Mouse (Mus musculus) cerebellum, postnatal 25 days (tissue): ENCODE measurements around the gene Mthfs.
"Not testable (repeated sequence)": the region's sequence is repeated elsewhere in the genome, so short reads cannot be mapped to it uniquely, and the experiment has no call there.

Experiments used
- DNase-seq, 2 experiments: peaks; one replicate each; pipeline ENCODE4 v3.0.0; 2021; ENCODE audit warnings: mixed read lengths in 2 of 2

Mthfs gene

DNA sequence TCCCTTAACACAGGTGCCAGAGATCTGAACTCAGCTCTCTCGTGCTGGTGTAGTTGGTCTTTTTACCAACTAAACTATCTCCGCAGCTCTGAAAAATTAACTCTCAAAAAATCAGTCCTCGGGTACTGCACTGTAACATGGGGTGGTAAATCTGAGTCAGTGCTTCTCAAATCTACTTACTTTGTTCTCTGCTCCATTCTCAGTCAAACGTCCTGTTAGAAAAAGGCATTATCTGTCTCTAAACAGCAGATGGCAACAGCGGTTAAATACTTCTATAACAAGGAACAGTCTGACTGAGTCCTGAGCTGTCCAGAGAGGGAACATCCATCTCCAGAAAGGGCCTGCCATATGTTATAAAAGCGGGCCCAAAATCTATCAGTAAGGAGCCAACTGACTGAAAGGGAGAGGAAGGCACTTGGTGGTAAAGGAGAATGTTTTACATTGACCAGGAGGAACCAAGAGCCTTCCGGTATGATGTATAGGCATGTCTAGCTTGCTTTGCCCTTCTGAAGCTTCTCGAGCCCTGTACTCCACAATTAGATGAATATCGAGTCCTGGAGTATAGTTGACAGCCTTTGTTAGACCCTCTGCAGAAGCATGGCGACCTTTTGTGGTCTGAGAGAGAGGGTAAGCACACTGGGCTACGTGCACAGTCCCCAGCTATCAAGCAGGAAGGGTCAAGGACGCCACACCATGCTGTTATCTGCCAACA lies at the start of gene Mthfs:
Mthfs (plus strand) TSS at position 324 of the 712 bp plus-strand sequence.
- DNase-seq: peak; percentile 13 to 42

DNA sequence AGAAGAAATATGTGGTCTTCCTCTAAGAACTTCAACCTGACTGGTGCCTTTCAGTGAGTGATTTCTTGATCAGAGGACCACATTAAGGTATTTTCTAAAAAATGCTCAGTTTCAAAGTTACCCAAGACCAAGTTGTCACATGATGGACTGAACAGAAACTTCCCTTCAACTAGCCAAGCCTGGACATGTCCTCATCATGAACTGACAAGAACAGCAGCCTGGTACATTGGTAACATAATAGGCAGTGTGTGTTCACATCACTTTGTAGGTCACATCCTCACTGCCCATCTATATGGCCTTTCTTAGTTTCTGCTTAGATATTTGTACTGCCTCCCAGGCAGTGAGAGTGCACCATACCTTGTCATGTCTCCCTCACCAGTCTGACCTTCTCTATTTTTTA lies 37.9 kb upstream of the Mthfs start:
- not testable (repeated sequence) for DNase-seq

DNA sequence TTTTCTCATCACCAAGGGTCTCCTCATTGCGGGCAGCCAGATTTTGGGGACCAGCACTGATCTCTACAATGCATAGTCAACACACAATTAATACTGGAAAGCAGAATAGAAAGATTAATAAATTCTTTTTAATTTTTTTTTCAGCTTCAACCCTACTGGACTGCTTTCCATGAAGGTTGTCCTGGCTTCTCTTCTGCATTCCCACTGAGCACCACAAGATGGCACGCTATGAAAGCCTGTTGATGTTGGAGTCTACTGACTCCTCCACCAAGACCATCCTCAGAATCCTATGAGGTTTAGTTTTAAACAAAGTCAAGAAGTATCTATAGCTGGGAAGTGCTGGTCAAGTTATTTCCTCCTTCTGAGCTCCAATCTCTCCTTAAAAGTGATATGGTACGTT lies 31.6 kb upstream of the Mthfs start:
- peak; percentile 77 to 84 for DNase-seq

DNA sequence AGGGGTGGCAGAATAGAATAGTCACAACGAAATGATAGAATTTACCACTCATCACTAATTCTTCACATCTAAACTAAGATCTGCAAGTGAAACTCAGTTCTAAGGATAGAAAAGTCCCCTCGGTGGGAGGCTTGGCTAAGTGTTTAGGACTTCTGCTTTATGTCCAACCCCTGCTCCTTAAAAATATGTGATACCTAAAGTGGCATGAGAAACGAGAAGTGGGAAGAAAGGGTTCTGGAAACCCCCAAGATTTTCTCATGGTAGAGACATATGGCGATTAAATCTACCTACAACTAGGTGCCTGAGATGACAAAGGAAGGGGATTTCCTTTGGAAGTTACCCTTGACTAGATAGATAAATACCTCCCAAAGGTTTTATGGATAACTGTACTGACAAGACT lies 31.0 kb upstream of the Mthfs start:
- DNase-seq: not testable (repeated sequence)

DNA sequence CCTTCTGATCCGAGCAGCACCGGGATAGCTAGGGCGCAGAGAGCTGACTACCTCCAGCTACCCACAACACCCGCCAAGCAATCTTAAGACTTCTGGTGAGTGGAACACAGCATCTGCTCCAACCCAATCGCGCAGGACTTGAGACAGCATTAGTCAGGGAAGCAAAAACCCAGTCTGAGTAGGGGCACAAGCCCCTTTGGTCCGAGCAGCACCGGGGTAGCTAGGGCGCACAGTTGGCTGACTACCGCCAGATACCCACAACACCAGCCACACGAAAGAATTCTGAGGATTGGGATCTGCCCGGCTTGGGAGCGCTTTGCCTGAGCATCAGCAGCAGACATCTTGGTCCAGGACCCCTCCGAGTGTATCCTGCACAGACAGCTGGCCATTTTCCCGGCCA lies 23.5 kb upstream of the Mthfs start:
- not testable (repeated sequence) for DNase-seq

DNA sequence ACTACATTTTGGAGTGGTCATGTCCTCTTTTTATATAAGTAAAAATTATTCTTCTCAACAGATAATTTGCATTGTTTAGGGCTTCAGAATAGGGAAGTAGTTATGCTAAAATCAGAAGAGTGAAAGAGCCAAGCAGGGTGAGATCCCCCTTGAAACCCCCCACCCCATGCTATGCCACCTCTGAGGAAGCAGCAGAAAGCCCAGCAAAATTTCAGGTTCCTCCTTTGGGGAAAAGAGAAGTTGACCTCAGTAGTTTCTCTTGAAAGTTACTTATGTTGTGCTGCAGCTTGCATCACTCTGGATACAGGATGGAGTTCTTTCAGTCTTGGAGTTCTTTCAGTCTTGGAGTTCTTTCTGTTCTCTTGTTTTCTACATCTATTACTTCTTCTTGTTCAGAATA lies 15.0 kb upstream of the Mthfs start:
- DNase-seq: not testable (repeated sequence)

DNA sequence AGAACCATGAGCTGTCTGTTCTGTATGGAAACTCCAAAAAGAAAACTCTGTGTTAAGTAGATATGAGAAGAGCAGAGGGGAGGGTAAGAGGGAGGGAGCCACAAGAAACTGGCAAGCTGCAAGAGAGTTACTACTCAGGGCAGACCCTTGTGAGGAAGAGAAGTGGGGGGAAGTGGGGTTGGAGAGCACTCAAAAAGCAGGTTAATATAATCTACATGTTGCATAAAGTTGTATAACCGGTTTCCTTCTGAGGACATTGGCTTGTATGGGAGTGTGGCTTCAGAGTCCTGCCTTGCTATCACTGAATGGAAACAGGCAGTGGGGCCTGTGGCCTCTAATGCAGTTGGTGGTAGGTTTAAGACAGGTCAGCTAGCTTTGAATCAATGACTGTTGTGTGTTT lies 13.0 kb upstream of the Mthfs start:
- not testable (repeated sequence) for DNase-seq

DNA sequence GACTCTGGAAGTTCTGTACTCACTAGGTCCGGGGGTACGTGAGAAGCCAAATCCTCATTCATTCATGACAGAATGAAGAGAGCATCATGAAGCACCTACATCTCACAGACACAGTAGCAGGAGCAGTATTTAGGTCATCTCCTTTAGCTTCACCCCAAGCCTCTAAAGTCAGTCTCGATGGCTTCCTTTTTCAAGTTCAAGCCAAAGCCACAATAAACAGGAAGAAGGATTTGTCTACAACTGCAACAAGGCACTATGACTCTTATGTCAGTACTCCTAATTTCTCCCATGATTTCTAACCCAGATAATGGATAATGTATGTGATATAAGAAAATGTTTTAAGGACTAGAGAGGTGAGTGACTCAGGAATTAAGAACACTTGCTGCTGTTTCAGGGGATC lies 12.1 kb upstream of the Mthfs start:
- DNase-seq: not testable (repeated sequence)

DNA sequence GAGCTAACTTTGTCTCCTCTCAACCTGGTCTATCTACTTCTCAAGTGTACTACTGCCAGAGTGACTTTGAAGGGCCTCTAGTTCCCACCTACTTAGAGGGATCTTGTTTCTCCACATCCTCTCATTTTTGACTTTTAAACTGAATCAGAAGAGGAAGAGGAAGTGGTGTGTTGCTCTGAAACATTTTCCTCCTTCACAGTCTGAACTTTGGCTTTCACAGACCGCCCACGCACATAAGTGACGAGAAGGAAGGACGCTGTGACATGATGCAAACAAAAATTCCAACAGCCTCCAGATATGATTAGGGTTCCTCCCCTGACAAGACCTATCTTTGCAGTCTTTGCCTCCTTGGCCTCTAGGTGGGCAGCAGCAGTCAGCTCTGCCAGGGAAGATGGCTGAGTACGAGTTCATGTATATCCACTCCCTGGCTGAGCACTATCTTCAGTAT lies 11.5 kb upstream of the Mthfs start, which contains the start of the genes Bcl2a1b and Gm29094:
Bcl2a1b (plus strand) TSS at position 241 of the 448 bp plus-strand sequence.
Gm29094 (plus strand) TSS at position 411 of the 448 bp plus-strand sequence.
- DNase-seq: not testable (repeated sequence)

DNA sequence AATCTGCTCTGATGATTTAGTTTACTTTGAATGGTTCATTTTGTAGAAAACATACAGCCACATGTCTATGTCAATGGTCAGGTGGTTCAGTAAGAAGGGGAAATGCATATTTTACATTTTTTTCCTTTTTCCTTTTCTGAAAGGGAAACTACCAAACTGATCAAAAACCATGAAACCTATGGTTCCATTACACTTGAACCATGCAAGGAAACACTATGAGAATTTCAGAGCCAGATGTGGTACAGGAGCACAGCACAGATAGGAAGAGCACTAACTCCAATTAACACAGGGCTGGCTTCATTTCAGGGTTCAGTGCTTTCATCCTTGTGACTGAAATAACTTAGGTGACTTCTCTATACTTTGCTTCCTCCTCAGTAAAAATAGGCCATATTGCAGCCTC lies 8.2 kb upstream of the Mthfs start:
- DNase-seq: not testable (repeated sequence)

DNA sequence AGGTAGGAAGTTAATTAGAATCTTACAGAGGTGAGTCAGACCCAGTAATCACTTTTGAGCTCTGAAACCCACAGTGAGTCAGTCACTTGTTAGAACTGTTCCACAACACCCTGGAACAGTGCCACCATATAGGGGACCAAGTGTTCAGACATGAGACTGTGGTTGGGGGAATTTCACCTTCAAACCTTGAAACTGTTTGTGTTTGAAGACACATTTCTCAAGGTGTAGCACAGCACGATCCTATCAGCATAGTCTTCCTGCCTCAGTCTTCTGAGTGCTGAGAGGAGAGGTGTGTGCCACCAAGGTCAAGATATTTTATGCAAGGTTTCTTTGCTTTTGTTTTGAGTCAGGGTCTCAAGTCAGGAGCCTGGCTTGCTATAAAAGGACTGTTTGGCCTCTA lies 1.5 kb upstream of the Mthfs start:
- DNase-seq: not testable (repeated sequence)

DNA sequence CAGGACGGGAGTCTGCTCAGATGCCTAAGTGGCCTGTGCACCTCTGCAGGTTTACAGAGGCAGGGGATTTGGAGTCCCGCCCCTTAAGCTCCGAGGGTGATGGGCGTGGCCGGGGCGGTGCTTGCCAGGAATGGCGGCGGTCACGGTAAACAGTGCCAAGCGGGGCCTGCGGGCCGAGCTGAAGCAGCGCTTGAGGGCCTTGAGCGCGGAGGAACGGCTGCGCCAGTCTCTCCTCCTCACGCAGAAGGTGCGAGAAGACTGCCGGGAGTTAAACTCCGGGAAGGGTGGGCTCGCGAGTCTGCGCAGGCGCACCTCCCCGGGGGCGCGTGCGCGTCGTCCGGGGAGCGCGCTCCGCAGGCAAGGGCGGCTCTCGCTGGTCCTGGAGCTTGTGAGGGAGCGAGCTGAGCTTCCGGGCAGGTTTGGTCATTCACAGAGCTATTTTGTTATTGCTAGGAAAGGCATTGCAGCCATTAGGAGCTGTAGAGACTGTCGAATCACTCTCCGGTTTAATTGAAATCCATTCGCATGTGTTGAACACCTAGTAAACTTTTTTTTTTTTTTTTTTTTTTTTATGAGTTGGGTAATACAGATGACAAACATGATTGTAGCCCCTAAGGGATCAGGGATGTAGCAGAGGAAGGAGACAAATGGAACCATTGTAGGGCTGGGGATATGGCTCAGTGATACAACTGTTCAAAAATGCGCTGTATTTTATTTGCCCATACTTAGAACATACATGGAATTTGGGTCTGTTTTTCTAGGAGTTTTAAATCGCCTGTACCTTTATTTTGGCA lies 786 bp downstream of the Mthfs start:
- DNase-seq: peak; percentile 92 to 95

DNA sequence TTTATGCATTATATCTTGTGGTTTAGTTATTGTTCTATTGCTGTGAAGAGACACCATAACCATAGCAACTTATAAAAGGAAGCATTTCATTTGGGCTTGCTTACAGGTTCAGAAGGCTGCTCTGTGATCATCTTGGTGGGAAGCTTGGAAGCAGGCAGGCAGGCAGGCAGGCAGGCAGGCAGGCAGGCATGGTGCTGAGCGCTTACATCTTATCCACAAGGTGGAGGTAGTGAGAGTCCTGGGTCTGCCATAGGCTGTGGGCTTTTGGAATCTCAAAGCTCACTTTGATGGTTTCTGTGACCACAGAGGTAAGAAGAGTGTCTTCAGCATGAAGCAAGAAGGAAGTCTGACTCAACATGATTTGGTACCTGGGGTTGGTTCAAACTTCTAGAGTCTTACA lies 2.0 kb downstream of the Mthfs start:
- peak; percentile 47 to 62 for DNase-seq

DNA sequence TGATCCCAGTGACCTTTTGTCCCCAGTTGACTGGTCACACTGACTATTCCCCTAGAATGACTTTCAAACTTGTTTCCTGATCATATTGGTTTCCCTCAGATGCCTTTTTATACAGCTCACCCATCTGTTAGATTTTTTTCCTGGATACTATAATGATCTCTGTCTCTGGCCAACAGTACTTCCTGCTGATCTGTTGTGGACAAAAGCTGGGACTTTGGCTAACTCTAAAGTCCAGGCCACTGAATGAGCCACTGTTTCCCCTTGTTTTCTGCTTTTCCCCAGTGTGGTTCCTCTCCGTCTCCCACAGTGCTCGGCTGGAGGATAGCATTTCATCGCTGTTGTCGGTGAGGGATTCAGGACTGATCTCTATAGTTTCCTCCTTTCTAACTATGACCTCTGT lies 7.7 kb downstream of the Mthfs start:
- DNase-seq: not testable (repeated sequence)

DNA sequence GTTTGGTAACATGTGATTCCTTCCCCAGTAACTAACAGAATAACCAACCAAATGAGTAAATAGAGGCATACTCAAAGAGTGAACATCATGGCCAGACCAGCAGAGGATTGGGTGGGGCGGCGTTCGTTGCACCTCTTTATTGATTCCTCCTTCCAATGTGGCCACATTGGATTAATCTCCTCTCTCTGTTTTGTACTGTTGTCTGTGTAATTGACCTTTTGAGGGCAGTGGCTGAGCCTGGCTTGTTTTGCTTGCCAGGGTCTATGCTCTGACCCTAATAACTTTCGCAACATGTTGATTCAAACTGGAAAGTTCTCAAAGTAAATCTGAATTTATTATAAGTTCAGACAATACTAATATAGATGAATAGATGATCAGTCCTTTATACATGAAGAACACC lies 9.2 kb downstream of the Mthfs start:
- DNase-seq: not testable (repeated sequence)

DNA sequence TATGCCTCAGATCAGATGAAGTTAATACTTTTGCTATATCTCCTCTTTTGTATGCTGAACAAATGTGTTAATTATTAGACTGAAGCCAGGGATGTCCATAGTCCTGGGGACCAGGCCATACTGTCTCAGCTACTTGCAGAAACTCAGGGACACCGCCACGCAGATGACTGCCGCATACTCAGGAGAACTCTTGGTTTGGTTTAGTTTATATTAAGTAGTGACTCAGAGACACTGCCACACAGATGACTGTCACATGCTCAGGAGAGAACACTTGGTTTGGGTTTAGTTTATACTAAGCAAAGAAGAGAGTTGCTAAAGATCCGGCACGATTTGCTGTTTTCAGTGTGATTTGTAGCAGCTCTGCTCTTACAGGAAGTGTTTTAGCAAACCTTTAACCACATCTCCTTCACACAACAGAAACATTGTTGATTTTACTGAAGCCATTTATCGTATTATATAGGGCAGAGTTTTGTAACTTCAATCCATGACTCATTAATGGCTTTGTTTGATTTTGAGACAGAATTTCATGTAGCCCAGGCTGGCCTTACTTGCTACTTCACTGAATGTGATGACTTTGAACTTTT lies 10.3 kb downstream of the Mthfs start:
- not testable (repeated sequence) for DNase-seq

DNA sequence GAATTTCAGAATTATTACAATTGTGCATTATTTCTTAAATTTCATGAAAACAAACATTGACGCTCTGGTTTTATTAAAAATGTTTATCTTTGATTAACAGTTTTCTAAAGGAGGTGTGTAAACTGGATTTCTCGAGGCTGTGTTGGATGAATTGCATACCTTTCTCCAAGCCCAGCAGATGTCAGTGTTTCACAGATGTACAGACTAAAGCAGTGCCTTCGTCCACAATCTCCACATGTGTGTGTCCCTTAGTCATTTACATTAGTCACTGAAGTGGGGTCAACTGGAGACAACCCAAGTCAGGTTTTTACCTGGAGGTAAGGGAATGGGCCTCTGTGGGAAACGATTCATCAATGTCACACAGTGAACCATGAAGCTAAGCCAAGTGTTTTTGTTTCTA lies 15.6 kb downstream of the Mthfs start:
- DNase-seq: peak in 1 of 2 experiments; percentile 18

DNA sequence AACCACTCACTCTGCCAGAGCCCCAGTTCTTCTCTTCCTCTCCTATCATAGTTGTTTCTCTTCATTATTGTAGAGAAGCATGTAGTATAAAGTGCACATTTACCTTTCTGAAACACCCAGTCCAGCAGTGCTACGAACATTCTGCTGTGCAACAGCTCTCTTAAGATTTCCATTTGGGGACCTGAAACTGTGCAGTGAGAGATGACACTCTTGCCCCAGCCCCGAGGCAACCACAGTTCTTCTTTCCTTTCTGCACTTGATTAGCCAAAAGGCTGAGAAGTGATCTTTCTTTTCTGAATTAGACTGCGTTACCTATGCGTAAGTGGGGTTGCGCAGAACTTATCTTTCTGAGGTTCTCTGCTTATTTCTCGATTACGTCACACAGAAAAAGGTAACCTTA lies 17.6 kb downstream of the Mthfs start:
- no peak for DNase-seq

DNA sequence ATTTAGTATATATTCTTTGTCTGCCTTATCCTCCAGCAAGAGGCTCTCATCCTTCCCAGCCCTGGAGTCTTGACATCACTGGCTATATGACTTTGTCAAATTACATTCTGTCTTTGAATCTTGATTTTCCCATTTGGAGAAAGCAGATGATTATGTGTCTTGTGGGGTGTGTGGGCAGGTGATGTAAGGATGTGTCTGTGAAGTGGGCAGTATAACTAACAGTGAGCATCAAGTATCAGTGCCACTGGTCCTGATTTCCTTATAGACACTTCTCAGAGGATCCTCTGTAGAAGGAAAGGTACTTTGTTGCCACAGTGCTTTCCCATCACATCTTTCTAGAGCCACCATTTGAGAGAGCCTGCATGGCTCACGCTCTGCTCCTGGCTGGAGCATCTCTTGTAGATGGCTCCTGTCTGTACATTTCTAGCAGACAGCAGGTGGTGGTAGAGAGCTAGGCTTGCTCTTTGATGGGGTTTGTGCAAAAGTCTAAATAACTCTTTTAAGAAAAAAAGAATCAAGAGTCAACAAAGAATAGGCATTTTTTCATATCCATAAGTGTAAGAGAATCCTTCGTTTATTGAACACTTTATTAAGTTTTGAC lies 20.5 kb downstream of the Mthfs start:
- DNase-seq: peak; percentile 52 to 67

DNA sequence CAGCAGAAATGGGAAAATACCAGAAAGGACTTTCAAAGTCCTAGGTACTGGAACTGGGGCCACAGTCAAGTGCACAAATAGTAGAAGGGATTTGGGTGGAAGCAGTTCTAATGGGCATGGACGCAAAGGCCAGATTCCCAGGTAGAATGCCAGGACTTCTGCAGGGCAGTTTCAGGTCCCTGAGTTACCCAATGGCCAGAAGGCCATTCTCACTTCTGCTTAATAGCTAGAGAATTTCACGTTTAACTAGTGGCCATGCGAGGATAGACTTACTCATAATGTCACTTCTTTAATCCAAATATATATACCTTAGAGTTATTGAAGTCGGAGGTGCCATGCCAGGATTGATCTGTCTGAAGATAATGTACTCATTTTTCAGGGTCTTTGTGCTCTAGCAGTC lies 26.7 kb downstream of the Mthfs start:
- not testable (repeated sequence) for DNase-seq

DNA sequence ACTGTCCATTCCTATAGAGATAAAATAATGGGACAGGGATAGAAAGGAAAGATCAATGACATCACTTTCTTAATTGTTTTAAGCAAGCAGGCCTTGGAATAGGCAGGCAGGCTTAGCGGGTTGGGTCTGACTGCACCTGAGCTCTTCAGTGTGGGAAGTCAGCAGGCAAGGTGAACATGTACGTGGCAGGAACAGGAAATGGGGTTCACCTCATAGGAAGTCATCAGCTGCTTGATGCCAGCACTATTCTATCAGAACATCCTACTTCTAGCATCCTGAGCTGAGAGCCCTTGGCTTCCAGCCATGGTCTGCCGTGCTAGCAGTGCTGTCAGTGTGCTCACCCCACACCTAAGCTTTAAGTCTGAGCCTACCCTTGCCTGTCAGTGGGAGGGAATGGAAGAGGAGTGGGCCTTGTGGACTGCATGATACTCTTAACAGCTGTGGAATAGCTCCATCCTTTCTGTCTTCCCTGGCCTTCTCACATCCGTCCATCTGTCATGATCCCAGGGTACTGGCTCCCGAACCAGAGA lies 28.6 kb downstream of the Mthfs start:
- DNase-seq: peak; percentile 60 to 71

DNA sequence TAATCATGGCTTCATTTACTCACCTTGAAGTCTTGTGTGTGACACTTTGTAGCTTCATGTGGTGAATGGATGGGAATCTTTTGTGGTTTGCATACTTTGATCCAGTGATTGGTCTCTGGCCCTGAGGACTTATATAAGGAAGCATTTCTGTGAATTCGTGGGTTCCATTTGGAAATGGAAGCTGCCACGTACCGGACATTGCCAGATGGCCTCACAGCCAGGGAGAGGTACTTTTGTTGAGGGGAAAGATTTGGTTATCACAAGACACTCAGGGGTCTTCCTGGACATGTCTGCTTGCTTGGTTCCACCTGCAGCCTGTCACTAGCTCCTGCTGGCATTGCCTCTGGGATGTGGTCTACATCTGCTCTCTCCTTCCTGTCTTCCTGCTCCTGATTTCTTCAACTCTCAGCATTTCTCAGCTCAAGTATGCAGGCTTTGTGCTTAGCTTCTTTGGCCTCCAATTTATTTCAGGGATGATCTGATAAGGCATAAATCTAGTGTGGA lies 30.1 kb downstream of the Mthfs start:
- peak; percentile 69 to 70 for DNase-seq

DNA sequence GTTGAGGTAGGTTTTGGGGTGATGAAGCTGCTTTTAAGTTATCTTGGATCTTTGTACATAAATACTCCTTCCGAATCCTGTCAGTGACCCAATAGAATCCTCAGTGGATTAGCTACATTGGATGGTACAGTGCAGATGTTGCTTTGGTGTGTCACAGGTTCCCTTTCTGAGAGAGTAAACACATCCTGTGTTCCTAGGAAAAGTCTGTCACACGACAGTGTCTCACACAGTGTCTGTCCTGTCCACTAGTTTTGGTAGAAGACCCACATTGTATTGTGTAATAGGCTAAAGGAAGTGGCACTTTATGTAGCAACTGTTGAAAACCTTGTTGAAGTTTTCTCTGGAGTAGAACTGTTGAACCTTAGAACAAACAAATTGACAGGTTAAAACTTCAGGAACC lies 42.9 kb downstream of the Mthfs start:
- DNase-seq: no peak
